8 mouse cellular contexts compared by ENCODE assay signal in the genomic region with DNA sequence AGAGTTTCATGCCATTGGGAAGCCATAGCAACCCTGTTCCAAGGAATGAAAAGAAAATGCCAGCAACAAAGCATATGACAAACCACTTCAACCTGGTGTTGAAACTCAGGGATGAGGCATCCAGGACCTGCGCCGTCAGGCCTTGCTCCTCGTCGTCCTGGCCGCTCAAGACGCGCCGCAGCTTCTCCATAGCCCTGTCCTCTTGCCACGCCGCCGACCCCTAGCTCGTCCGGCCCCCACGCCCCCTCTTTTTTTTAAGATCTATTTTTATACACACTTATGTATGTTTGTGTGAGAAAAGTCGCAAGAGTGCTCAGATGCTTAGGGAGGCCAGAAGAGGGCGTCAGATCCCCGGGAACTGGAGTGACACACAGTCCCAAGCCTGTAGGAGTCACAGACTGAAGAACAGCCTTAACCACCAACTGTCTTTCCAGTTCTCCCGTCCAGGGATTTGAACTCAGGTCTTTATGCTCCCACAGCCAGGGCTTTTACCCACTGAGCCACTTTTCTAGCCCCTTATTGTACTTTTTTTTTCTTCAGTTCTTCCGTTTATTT. TPM values are rescaled to one million over a fixed set of nuclear protein-coding genes. Genes with fewer than 3 reads are reported as not detected.
DNase-seq lines count a peak whose midpoint lies in the region; ATAC-seq and TF ChIP-seq lines count a peak whose summit lies in the region.
"Not testable (repeated sequence)": the region's sequence is repeated elsewhere in the genome, so short reads cannot be mapped to it uniquely, and the experiment has no call there.

TSS of gene Gm12166 (minus strand) at position 217 of the 555 bp plus-strand sequence.

- in situ Hi-C loops in ES-E14 (cut with MboI; ENCODE audit: low sequenced_read_pairs in 2 of 2, unreplicated experiment in 2 of 2), result not testable (repeated sequence)

- H3K4me1 ChIP-seq in ES-E14 (ENCODE audit: control insufficient read depth in 2 of 2, insufficient read depth in 2 of 2, low read length in 2 of 2, poor library complexity in 1 of 2); embryonic fibroblast, embryonic 13.5 days (ENCODE audit: control insufficient read depth, insufficient read depth, low read length); lung, embryonic 14.5 days (ENCODE audit: insufficient read depth): not testable (repeated sequence)
- peaks cover 17% of the 10 kb centered on the region for H3K4me1 ChIP-seq in heart, embryonic 15.5 days (replicated peaks)
- H3K4me1 ChIP-seq in kidney, embryonic 16.5 days (ENCODE audit: insufficient read depth, low read length), result peaks cover 25% of the 10 kb centered on the region; the same call in 1 of the 2 replicates

- not testable (repeated sequence) for H3K4me3 ChIP-seq in ES-E14 (ENCODE audit: insufficient read depth in 1 of 2, low read depth in 1 of 2, low read length in 2 of 2, poor library complexity in 1 of 2, severe bottlenecking in 1 of 2); embryonic fibroblast, embryonic 13.5 days (ENCODE audit: insufficient read depth, low read length); kidney, embryonic 16.5 days (ENCODE audit: low read length); lung, embryonic 14.5 days (ENCODE audit: low read depth, low read length)
- H3K4me3 ChIP-seq in heart, embryonic 15.5 days, result peak within 1 kb of the TSS; percentile 36

- DNase-seq in ES-E14 (ENCODE audit: low read depth, low spot score); urinary bladder, adult 2 months (ENCODE audit: low spot score): not testable (repeated sequence)
- DNase-seq in brain, embryonic 14.5 days (ENCODE audit: low read depth), result peak; percentile 59
- peak; percentile 77 for DNase-seq in lung, embryonic 14.5 days
- DNase-seq in right cerebral cortex, adult 18-20 months, result peak; percentile 50

- 28% methylated on average over 19 of the region's 19 CpGs for WGBS in heart, embryonic 15.5 days
- WGBS in kidney, embryonic 16.5 days, result 41% methylated on average over 19 of the region's 19 CpGs
- WGBS in lung, embryonic 14.5 days, result 27% methylated on average over 19 of the region's 19 CpGs

- H3K4me2 ChIP-seq in heart, embryonic 15.5 days, result peak within 1 kb of the TSS; percentile 57
- not testable (repeated sequence) for H3K4me2 ChIP-seq in kidney, embryonic 16.5 days (replicated peaks; ENCODE audit: low read depth, low read length); lung, embryonic 14.5 days

- TF ChIP-seq POLR2A in brain, embryonic 14.5 days (IDR thresholded peaks at IDR 0.05; ENCODE audit: borderline replicate concordance, extremely low read depth, insufficient read depth, insufficient read length, poor library complexity, severe bottlenecking); embryonic fibroblast, embryonic 13.5 days (IDR thresholded peaks at IDR 0.05; ENCODE audit: low read depth, low read length): not testable (repeated sequence)

- not testable (repeated sequence) for H3K9ac ChIP-seq in ES-E14 (ENCODE audit: insufficient read depth, low read depth, low read length, poor library complexity, severe bottlenecking); heart, embryonic 15.5 days; kidney, embryonic 16.5 days (replicated peaks; ENCODE audit: low read length); lung, embryonic 14.5 days

- H3K36me3 ChIP-seq in ES-E14 (ENCODE audit: control insufficient read depth, insufficient read depth, low read length, poor library complexity, severe bottlenecking); heart, embryonic 15.5 days; kidney, embryonic 16.5 days (ENCODE audit: insufficient read depth, low read length); lung, embryonic 14.5 days (ENCODE audit: insufficient read depth): not testable (repeated sequence)

- H3K27ac ChIP-seq in ES-E14 (ENCODE audit: insufficient read depth, low read depth, low read length, poor library complexity, severe bottlenecking); embryonic fibroblast, embryonic 13.5 days (ENCODE audit: insufficient read depth, low read length); heart, embryonic 15.5 days; kidney, embryonic 16.5 days (ENCODE audit: low read length); lung, embryonic 14.5 days (ENCODE audit: low read depth): not testable (repeated sequence)

- peak; percentile 54; the same call in 1 of the 2 replicates for TF ChIP-seq CTCF in brain, embryonic 14.5 days (IDR thresholded peaks at IDR 0.05; ENCODE audit: borderline replicate concordance, extremely low read depth, insufficient read depth, insufficient read length)
- TF ChIP-seq CTCF in embryonic fibroblast, embryonic 13.5 days (IDR thresholded peaks at IDR 0.05; ENCODE audit: borderline replicate concordance, insufficient read depth, low read length), result peak; percentile 39; the same call in 1 of the 2 replicates
- peak; percentile 63 for TF ChIP-seq CTCF in lung, embryonic 14.5 days (IDR thresholded peaks at IDR 0.05; ENCODE audit: low read depth)

- H3K27me3 ChIP-seq in heart, embryonic 15.5 days; kidney, embryonic 16.5 days (ENCODE audit: insufficient read depth, low read length); lung, embryonic 14.5 days (ENCODE audit: insufficient read depth, low read length): not testable (repeated sequence)

- not testable (repeated sequence) for ATAC-seq in heart, embryonic 15.5 days (replicated peaks; ENCODE audit: insufficient number of reproducible peaks, insufficient read depth, low FRiP score, low read depth); lung, embryonic 14.5 days (ENCODE audit: insufficient read depth)
- ATAC-seq in kidney, embryonic 16.5 days (ENCODE audit: low FRiP score, low TSS enrichment), result 0 out of 2 replicates have a peak, but pooled peaks have one; percentile 20

- not testable (repeated sequence) for H3K9me3 ChIP-seq in ES-E14 (ENCODE audit: control insufficient read depth, insufficient read depth, low read depth, low read length); heart, embryonic 15.5 days (replicated peaks); kidney, embryonic 16.5 days (ENCODE audit: low read length); lung, embryonic 14.5 days (ENCODE audit: low read depth, low read length)

TF ChIP-seq in ES-E14, 5 proteins besides CTCF, POLR2A, EP300 and RAD21:
- TF ChIP-seq ZC3H11A (IDR thresholded peaks at IDR 0.05; ENCODE audit: borderline replicate concordance, low read depth, low read length), result peak; percentile 87

RNA-seq across cellular contexts. Expression of gene Gm12166, which starts in this region (rescaled TPM):
- total RNA-seq in ES-E14 (2012; rRNA removed), result 3.9 and 6.8 TPM in 2 replicates
- 4.6 and 6.3 TPM in 2 replicates for polyA plus RNA-seq in brain, embryonic 14.5 days (2012; rRNA removed)
- 3.0 and 15.8 TPM in 2 replicates for polyA plus RNA-seq in embryonic fibroblast, embryonic 13.5 days (2011; ENCODE audit: insufficient read length, low read depth, missing spikeins)
- polyA plus RNA-seq in heart, embryonic 15.5 days (2015; fragmentation: Nextera tagmentation; extraction: Ambion mirVana), result 2.9 and 4.4 TPM in 2 replicates
- 3.4 and 11.5 TPM in 2 replicates for polyA plus RNA-seq in kidney, embryonic 16.5 days (2015; fragmentation: Nextera tagmentation; extraction: Ambion mirVana)
- 4.9 and 6.1 TPM in 2 replicates for polyA plus RNA-seq in lung, embryonic 14.5 days (2014; fragmentation: Nextera tagmentation; extraction: Ambion mirVana)
- polyA plus RNA-seq in urinary bladder, adult 2 months (2012; rRNA removed), result 9.3 and 10.6 TPM in 2 replicates
